Mouse (Mus musculus) CH12.LX (cell line): Measurements from ENCODE around the gene Ap2a1. TPM values are rescaled to one million over a fixed set of nuclear protein-coding genes. Genes with fewer than 3 reads are reported as not detected.

Experiments used
- DNase-seq: peaks from one replicate; pipeline ENCODE4 v3.0.0-alpha.2; 2013; ENCODE audit errors: extremely low read depth
- H3K27ac ChIP-seq: 2 replicates; pipeline ENCODE4 v1.5.1; 2012; ENCODE audit warnings: low read depth, mild to moderate bottlenecking, control low read depth, moderate library complexity; ENCODE audit not compliant: insufficient read depth
- H3K27me3 ChIP-seq: replicated peaks from 2 replicates; pipeline ENCODE3; 2012; ENCODE audit warnings: inconsistent platforms
- H3K36me3 ChIP-seq, 2 experiments: replicated peaks in 1 of 2; 2 replicates each; pipeline versions ENCODE3 to v1.6.1; 2012; ENCODE audit warnings: inconsistent platforms in 1 of 2, low read length in 1 of 2, mild to moderate bottlenecking in 1 of 2, mixed read lengths in 1 of 2, moderate library complexity in 1 of 2; ENCODE audit not compliant: control insufficient read depth in 1 of 2, insufficient read depth in 1 of 2
- H3K4me1 ChIP-seq, 2 experiments: 2 replicates each; pipeline ENCODE4 v1.6.1; 2012; ENCODE audit warnings: inconsistent platforms in 1 of 2, moderate library complexity in 1 of 2; ENCODE audit not compliant: insufficient read depth in 2 of 2, control insufficient read depth in 1 of 2
- H3K4me2 ChIP-seq: 2 replicates; pipeline ENCODE4 v1.6.1; 2012; ENCODE audit warnings: low read depth, mild to moderate bottlenecking, control low read depth; ENCODE audit not compliant: poor library complexity, insufficient read depth, severe bottlenecking
- H3K4me3 ChIP-seq, 3 experiments: fragments of 150-350 bp in 1 of 3; sonication (generic) in 1 of 3; replicated peaks in 1 of 3; 2 replicates each; pipeline versions ENCODE3 to v1.5.1; 2011 to 2012; ENCODE audit warnings: low read depth in 2 of 3, low read length in 2 of 3, mild to moderate bottlenecking in 2 of 3, moderate library complexity in 2 of 3, control low read depth in 1 of 3, improper control_type of control experiment in 1 of 3, inconsistent platforms in 1 of 3, mixed read lengths in 1 of 3; ENCODE audit not compliant: poor library complexity in 1 of 3
- H3K79me2 ChIP-seq: replicated peaks from 2 replicates; pipeline ENCODE4 v1.6.1; 2012; ENCODE audit warnings: mild to moderate bottlenecking, moderate library complexity; ENCODE audit not compliant: control insufficient read depth, poor library complexity, insufficient read depth, severe bottlenecking; ENCODE audit errors: extremely low read depth
- H3K9ac ChIP-seq: 2 replicates; pipeline ENCODE4 v1.6.1; 2012; ENCODE audit warnings: low read depth, mild to moderate bottlenecking, control low read depth, moderate library complexity; ENCODE audit not compliant: insufficient read depth
- H3K9me3 ChIP-seq: replicated peaks from 2 replicates; pipeline ENCODE3; 2012; ENCODE audit warnings: low read length, inconsistent platforms, mixed read lengths
- CHD1 ChIP-seq: IDR thresholded peaks from 2 replicates; pipeline ENCODE4 v1.6.1; 2012; ENCODE audit warnings: low read depth, low read length, improper control_type of control experiment, inconsistent platforms
- CTCF ChIP-seq, 2 experiments: IDR thresholded peaks in 1 of 2; conservative IDR thresholded peaks in 1 of 2; 2 replicates each; pipeline ENCODE4 v1.5.1; 2011 to 2012; ENCODE audit warnings: low read depth in 2 of 2, low read length in 2 of 2, improper control_type of control experiment in 1 of 2, inconsistent platforms in 1 of 2, mild to moderate bottlenecking in 1 of 2, moderate library complexity in 1 of 2
- E2F4 ChIP-seq: IDR thresholded peaks from 2 replicates; pipeline ENCODE4 v1.6.1; 2011; ENCODE audit warnings: low read depth, low read length, improper control_type of control experiment; ENCODE audit not compliant: insufficient replicate concordance
- ELF1 ChIP-seq: IDR thresholded peaks from 2 replicates; pipeline ENCODE4 v1.6.1; 2014; ENCODE audit warnings: low read depth, mild to moderate bottlenecking, inconsistent platforms, low read length, improper control_type of control experiment
- EP300 ChIP-seq: IDR thresholded peaks from 2 replicates; pipeline ENCODE4 v1.6.1; 2011; ENCODE audit warnings: low read length, improper control_type of control experiment
- ETS1 ChIP-seq: conservative IDR thresholded peaks from 2 replicates; pipeline ENCODE4 v1.6.1; 2012; ENCODE audit warnings: low read depth, mild to moderate bottlenecking, inconsistent platforms, low read length, improper control_type of control experiment, moderate library complexity
- GABPA ChIP-seq: IDR thresholded peaks from 2 replicates; pipeline ENCODE4 v1.6.1; 2012; ENCODE audit warnings: low read depth, low read length, improper control_type of control experiment, inconsistent platforms; ENCODE audit not compliant: insufficient replicate concordance
- JUN ChIP-seq: IDR thresholded peaks from 2 replicates; pipeline ENCODE4 v1.6.1; 2011; ENCODE audit warnings: low read depth, mild to moderate bottlenecking, low read length, improper control_type of control experiment, moderate library complexity; ENCODE audit not compliant: insufficient read depth
- MAFK ChIP-seq: IDR thresholded peaks from 2 replicates; pipeline ENCODE4 v1.6.1; 2011; ENCODE audit warnings: low read length, improper control_type of control experiment; ENCODE audit not compliant: insufficient replicate concordance
- MAX ChIP-seq: IDR thresholded peaks from 2 replicates; pipeline ENCODE4 v1.6.1; 2011; ENCODE audit warnings: low read length, improper control_type of control experiment
- MAZ ChIP-seq: IDR thresholded peaks from 2 replicates; pipeline ENCODE4 v1.6.1; 2012; ENCODE audit warnings: low read depth, mild to moderate bottlenecking, inconsistent platforms, low read length, improper control_type of control experiment, moderate library complexity
- MEF2A ChIP-seq: IDR thresholded peaks from 2 replicates; pipeline ENCODE4 v1.6.1; 2014; ENCODE audit warnings: low read depth, mild to moderate bottlenecking, inconsistent platforms, low read length, improper control_type of control experiment, borderline replicate concordance
- RCOR1 ChIP-seq: conservative IDR thresholded peaks from 2 replicates; pipeline ENCODE4 v1.6.1; 2012; ENCODE audit warnings: low read depth, mild to moderate bottlenecking, inconsistent platforms, low read length, improper control_type of control experiment
- TBP ChIP-seq: conservative IDR thresholded peaks from 2 replicates; pipeline ENCODE4 v1.6.1; 2011; ENCODE audit warnings: low read depth, low read length, improper control_type of control experiment
- UBTF ChIP-seq: IDR thresholded peaks from 2 replicates; pipeline ENCODE4 v1.6.1; 2012; ENCODE audit warnings: low read depth, mild to moderate bottlenecking, inconsistent platforms, low read length, improper control_type of control experiment, moderate library complexity
- USF1 ChIP-seq: IDR thresholded peaks from 2 replicates; pipeline ENCODE4 v1.6.1; 2014; ENCODE audit warnings: low read depth, mild to moderate bottlenecking, inconsistent platforms, low read length, improper control_type of control experiment
- USF2 ChIP-seq: conservative IDR thresholded peaks from 2 replicates; pipeline ENCODE4 v1.6.1; 2011; ENCODE audit warnings: low read depth, low read length, improper control_type of control experiment
- ZMIZ1 ChIP-seq: IDR thresholded peaks from 2 replicates; pipeline ENCODE4 v1.6.1; 2012; ENCODE audit warnings: low read depth, mild to moderate bottlenecking, inconsistent platforms, low read length, improper control_type of control experiment
- dilution Hi-C: fragments of 300-500 bp; cut with MboI; formaldehyde crosslinking; loops from 2 replicates; pipeline ENCODE4 v1.14.3; 2020; ENCODE audit warnings: low sequenced_read_pairs; ENCODE audit not compliant: extremely low pct_unique_long_range_greater_than_20kb, extremely low pct_ligation_motif_present
- in situ Hi-C: fragments of 300-500 bp; cut with MboI; formaldehyde crosslinking; loops from 3 replicates; pipeline ENCODE4 v1.14.3; 2019; ENCODE audit warnings: low sequenced_read_pairs, low pct_ligation_motif_present, low pct_unique_long_range_greater_than_20kb, mixed read lengths
- polyA plus RNA-seq: library from polyadenylated mRNA; unstranded; fragments of >175 nt; gene quantifications from 2 replicates; pipeline ENCODE4 v1.2.1, GENCODE M21; 2012; ENCODE audit warnings: low read depth; ENCODE audit not compliant: insufficient read length
- total RNA-seq, 2 experiments: library from RNA; depleted of rRNA; stranded (reverse); fragments of 300-350 nt in 1 of 2; fragments of >200 nt in 1 of 2; gene quantifications; 2 replicates each; pipeline ENCODE4 v1.2.3; 2012 to 2014

The Ap2a1 gene
- total and polyA plus RNA-seq, 3 experiments = 35.7 to 61.1 (median 56.3) TPM

GRCm38 (mm10) chr7:44895593-44896434, 33.5 kb downstream of the Ap2a1 start, which contains the start of gene Fuz (continued):
- TF ChIP-seq TBP = peak; percentile 87

GRCm38 (mm10) chr7:44895206-44895592, 34.1 kb downstream of the Ap2a1 start:
- peak overlapping the region; percentile 51 to 72 (median 61) for H3K4me3 ChIP-seq
- H3K79me2 ChIP-seq = peaks cover 14% of the 10 kb centered on the region
- H3K4me2 ChIP-seq = 0 out of 2 replicates have a peak overlapping the region, but pooled peaks have one; percentile 18
- H3K9me3 ChIP-seq = no peaks in the 10 kb centered on the region
- dilution Hi-C loops (no loop called here), in situ Hi-C loops (no loop called here)
- H3K4me1 ChIP-seq = peaks cover 19 to 49% of the 10 kb centered on the region in 2 experiments
- TF ChIP-seq EP300 = no peak
- TF ChIP-seq UBTF = no peak
- TF ChIP-seq MEF2A = no peak
- TF ChIP-seq ZMIZ1 = no peak
- TF ChIP-seq MAZ = no peak
- no peak for TF ChIP-seq ELF1
- TF ChIP-seq USF1 = no peak
- TF ChIP-seq E2F4 = no peak
- TF ChIP-seq ETS1 = no peak
- no peak for TF ChIP-seq USF2
- no peak for TF ChIP-seq GABPA
- TF ChIP-seq MAX = no peak
- no peak for TF ChIP-seq CTCF (conservative IDR thresholded peaks at IDR 0.05 in 1 of 2, IDR thresholded peaks at IDR 0.05 in 1 of 2; ENCODE audit: low read depth in 2 of 2, low read length in 2 of 2)
- no peak for TF ChIP-seq CHD1
- no peak for TF ChIP-seq JUN
- TF ChIP-seq RCOR1 = no peak
- H3K27me3 ChIP-seq = no peaks in the 10 kb centered on the region
- H3K27ac ChIP-seq = no peak overlapping the region
- peaks cover 20 to 33% of the 10 kb centered on the region in 2 experiments for H3K36me3 ChIP-seq
- DNase-seq = no peak
- H3K9ac ChIP-seq = no peak overlapping the region

- Histone ChIP-seq H3K79me2 (peaks cover 14% of the 10 kb centered on the region), H3K9ac (no peak overlapping the region), H3K4me3 (no peak overlapping the region), H3K4me2 (no peak overlapping the region), H3K36me3 (peaks cover 10 to 31% of the 10 kb centered on the region in 2 experiments), H3K4me1 (peaks cover 19 to 45% of the 10 kb centered on the region in 2 experiments), H3K9me3 (no peaks in the 10 kb centered on the region), H3K27ac (no peak overlapping the region), H3K27me3 (no peaks in the 10 kb centered on the region)
- dilution Hi-C loops = no loop called here
- no peak for DNase-seq
- in situ Hi-C loops = no loop called here
- TF ChIP-seq RCOR1 = no peak
- peak; percentile 85 for TF ChIP-seq MAFK
Observed at GRCm38 (mm10) chr7:44894175-44894574, 35.1 kb downstream of the Ap2a1 start.
